Mouse (Mus musculus) frontal cortex, adult 2 months (tissue): ENCODE results near the gene Glp2r. TPM values are rescaled to one million over a fixed set of nuclear protein-coding genes. Genes with fewer than 3 reads are reported as not detected.
A peak's percentile ranks its signal among the peaks of the same experiment; 100 is the strongest.

Experiments
- DNase-seq, 2 experiments: peaks; one replicate each; pipeline ENCODE4 v3.0.0; 2022; ENCODE audit warnings: low spot score in 1 of 2; ENCODE audit errors: extremely low spot score in 1 of 2
- polyA plus RNA-seq: library from polyadenylated mRNA; depleted of rRNA; stranded (reverse); fragments of >200 nt; gene quantifications from 2 replicates; pipeline ENCODE4 v1.2.3, GENCODE M21; 2012

Gene Glp2r
- polyA plus RNA-seq, 1 experiment: 0.28 TPM

GRCm38 (mm10) chr11:67664918-67665317 is 106.0 kb downstream of the Glp2r start:
- DNase-seq: peak in 1 of 2 experiments; percentile 71

- DNase-seq: peak in 1 of 2 experiments; percentile 74
These were observed 106.7 kb downstream of the Glp2r start for GRCm38 (mm10) chr11:67664261-67664660.

GRCm38 (mm10) chr11:67663437-67663836 is 107.5 kb downstream of the Glp2r start:
- no peak for DNase-seq

- DNase-seq: no peak
These were observed 109.5 kb downstream of the Glp2r start for GRCm38 (mm10) chr11:67661465-67661864.

- peak in 1 of 2 experiments; percentile 70 for DNase-seq
These were observed 113.1 kb downstream of the Glp2r start for GRCm38 (mm10) chr11:67657685-67658382.

- no peak for DNase-seq
These were observed 114.1 kb downstream of the Glp2r start for GRCm38 (mm10) chr11:67656811-67657210.

GRCm38 (mm10) chr11:67656366-67656765 is 114.6 kb downstream of the Glp2r start:
- no peak for DNase-seq

- peak in 1 of 2 experiments; percentile 59 for DNase-seq
These were observed 115.6 kb downstream of the Glp2r start for GRCm38 (mm10) chr11:67655236-67655959.

GRCm38 (mm10) chr11:67654514-67654913 is 116.4 kb downstream of the Glp2r start:
- no peak for DNase-seq

GRCm38 (mm10) chr11:67653521-67654090 is 117.3 kb downstream of the Glp2r start:
- no peak for DNase-seq

GRCm38 (mm10) chr11:67652893-67653255 is 118.1 kb downstream of the Glp2r start:
- peak in 1 of 2 experiments; percentile 48 for DNase-seq

GRCm38 (mm10) chr11:67652194-67652892 is 118.6 kb downstream of the Glp2r start:
- DNase-seq: peak in 1 of 2 experiments; percentile 72

GRCm38 (mm10) chr11:67651731-67652130 is 119.2 kb downstream of the Glp2r start:
- DNase-seq: no peak

GRCm38 (mm10) chr11:67649971-67650707 is 120.8 kb downstream of the Glp2r start:
- DNase-seq: no peak

- DNase-seq: peak in 1 of 2 experiments; percentile 84
These were observed 122.1 kb downstream of the Glp2r start for GRCm38 (mm10) chr11:67648651-67649407.

GRCm38 (mm10) chr11:67647745-67648144 is 123.2 kb downstream of the Glp2r start:
- DNase-seq: peak in 1 of 2 experiments; percentile 84

GRCm38 (mm10) chr11:67644632-67645149 is 126.3 kb downstream of the Glp2r start:
- DNase-seq: no peak

- no peak for DNase-seq
These were observed 127.5 kb downstream of the Glp2r start for GRCm38 (mm10) chr11:67643465-67643864.

GRCm38 (mm10) chr11:67642835-67643234 is 128.1 kb downstream of the Glp2r start:
- DNase-seq: no peak
